Mouse (Mus musculus) testis, adult 2 months (tissue): ENCODE measurements at regions not wholly inside any gene's neighbourhood (a gene's known extent, or its start where the extent isn't known, plus 50 kb on each side); places are given as distances from the start of the nearest gene placed in this dataset.

Experiments used
- CTCF ChIP-seq: fragments of 200-500 bp; IDR thresholded peaks from 2 replicates; pipeline ENCODE4 v1.5.1; 2012; ENCODE audit warnings: low read depth, mild to moderate bottlenecking, inconsistent platforms, low read length, moderate library complexity; ENCODE audit not compliant: control insufficient read depth, insufficient read depth, insufficient replicate concordance
- POLR2A ChIP-seq: fragments of 200-500 bp; IDR thresholded peaks from 2 replicates; pipeline ENCODE4 v1.6.1; 2012; ENCODE audit warnings: low read depth, mild to moderate bottlenecking, inconsistent platforms, low read length, moderate library complexity; ENCODE audit not compliant: control insufficient read depth

DNA sequence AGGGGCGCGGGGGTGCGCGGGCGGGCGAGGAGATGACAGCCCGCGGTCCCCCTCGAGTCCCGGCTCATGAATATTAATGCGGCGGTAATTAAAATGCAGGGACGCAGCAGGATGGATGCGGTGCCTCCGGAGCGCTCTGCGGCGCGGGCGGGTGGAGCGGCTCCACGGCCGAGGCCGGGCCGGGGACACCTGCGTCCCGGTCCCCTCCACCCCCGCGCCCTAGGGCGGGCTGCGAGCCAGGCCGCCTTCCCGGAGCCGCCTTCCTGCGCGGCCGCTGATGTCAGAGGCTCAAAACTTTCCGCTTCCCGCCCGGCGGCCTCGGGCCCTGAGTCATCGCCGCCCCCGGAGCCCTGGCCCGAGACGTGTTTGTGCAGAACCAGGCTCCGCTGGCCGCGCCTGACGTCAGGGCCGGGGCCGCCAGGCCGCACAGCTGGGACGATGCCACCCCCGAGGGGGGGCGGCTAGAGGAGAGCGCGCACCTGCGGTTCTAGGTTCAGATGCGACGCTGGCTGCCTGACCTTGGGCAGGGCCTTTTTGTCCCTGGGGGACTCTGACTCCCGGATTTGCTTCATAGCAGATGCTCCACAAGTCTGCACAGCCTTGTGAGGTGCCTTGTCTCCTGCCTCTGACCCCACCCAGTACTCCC lies 91.5 kb downstream of the 1700001O22Rik start:
- TF ChIP-seq POLR2A = no peak; the same call in 1 of the 2 replicates
- TF ChIP-seq CTCF = no peak
